Mouse (Mus musculus) midbrain, postnatal 0 days (tissue): ENCODE data around the gene Cckar. TPM values are rescaled to one million over a fixed set of nuclear protein-coding genes. Genes with fewer than 3 reads are reported as not detected.

Experiments used
- ATAC-seq: fragments of 200-750 bp; cut with Nextera tagmentation; 2 replicates; pipeline ENCODE4 v1.8.0; 2017; ENCODE audit warnings: moderate number of reproducible peaks, mild to moderate bottlenecking, moderate TSS enrichment, moderate library complexity; ENCODE audit not compliant: low FRiP score
- DNase-seq: peaks from one replicate; pipeline ENCODE4 v3.0.0-alpha.2; 2015; ENCODE audit warnings: low spot score
- H3K27ac ChIP-seq: fragments of 300-500 bp; sonication (generic); 2 replicates; pipeline ENCODE4 v1.5.1; 2014; ENCODE audit warnings: low read depth, mild to moderate bottlenecking, low read length, mixed read lengths
- H3K27me3 ChIP-seq: fragments of 300-500 bp; sonication (generic); 2 replicates; pipeline ENCODE4 v1.6.1; 2014; ENCODE audit warnings: low read length, control low read depth, mixed read lengths; ENCODE audit not compliant: insufficient read depth
- H3K36me3 ChIP-seq: fragments of 300-500 bp; sonication (generic); 2 replicates; pipeline ENCODE4 v1.6.1; 2014; ENCODE audit warnings: low read length, control low read depth, mixed read lengths; ENCODE audit not compliant: insufficient read depth
- H3K4me1 ChIP-seq: fragments of 300-500 bp; sonication (generic); 2 replicates; pipeline ENCODE4 v1.6.1; 2014; ENCODE audit warnings: mild to moderate bottlenecking, control low read depth, antibody characterized with exemption, low read length, mixed read lengths; ENCODE audit not compliant: insufficient read depth
- H3K4me2 ChIP-seq: fragments of 300-500 bp; sonication (generic); 2 replicates; pipeline ENCODE4 v1.6.1; 2014; ENCODE audit warnings: low read depth, mild to moderate bottlenecking, low read length, mixed read lengths; ENCODE audit not compliant: poor library complexity, severe bottlenecking
- H3K4me3 ChIP-seq: fragments of 300-500 bp; sonication (generic); 2 replicates; pipeline ENCODE4 v1.5.1; 2014; ENCODE audit warnings: low read depth, mild to moderate bottlenecking, low read length, moderate library complexity
- H3K9ac ChIP-seq: fragments of 300-500 bp; sonication (generic); replicated peaks from 2 replicates; pipeline ENCODE4 v1.6.1; 2014; ENCODE audit warnings: mild to moderate bottlenecking, low read length, moderate library complexity, mixed read lengths; ENCODE audit not compliant: poor library complexity, severe bottlenecking
- H3K9me3 ChIP-seq: fragments of 300-500 bp; sonication (generic); 2 replicates; pipeline ENCODE4 v1.6.1; 2016; ENCODE audit warnings: low read length, control low read depth
- CTCF ChIP-seq: IDR thresholded peaks from 2 replicates; pipeline ENCODE4 v1.5.1; 2016; ENCODE audit warnings: antibody characterized with exemption, mild to moderate bottlenecking
- WGBS: fragments of 180-500 bp; shearing (Covaris S2); extraction: QIAGEN DNeasy Blood & Tissue Kit; methylation state at CpG from one replicate; pipeline ENCODE4 v1.1.7; 2014; 5-methylcytosine and 5-hydroxymethylcytosine counted together
- polyA plus RNA-seq: library from polyadenylated mRNA; unstranded; fragments of >200 nt; fragmentation: Nextera tagmentation; extraction: Ambion mirVana; gene quantifications from 2 replicates; pipeline ENCODE4 v1.2.1, GENCODE M21; 2015
- total RNA-seq: library from RNA; depleted of rRNA; stranded (reverse); fragments of >200 nt; gene quantifications from 2 replicates; pipeline ENCODE4 v1.2.3, GENCODE M21; 2014; rRNA removed

Cckar gene
- total and polyA plus RNA-seq, 2 experiments from 2014 or later: 0.55 to 1.3 TPM

DNA sequence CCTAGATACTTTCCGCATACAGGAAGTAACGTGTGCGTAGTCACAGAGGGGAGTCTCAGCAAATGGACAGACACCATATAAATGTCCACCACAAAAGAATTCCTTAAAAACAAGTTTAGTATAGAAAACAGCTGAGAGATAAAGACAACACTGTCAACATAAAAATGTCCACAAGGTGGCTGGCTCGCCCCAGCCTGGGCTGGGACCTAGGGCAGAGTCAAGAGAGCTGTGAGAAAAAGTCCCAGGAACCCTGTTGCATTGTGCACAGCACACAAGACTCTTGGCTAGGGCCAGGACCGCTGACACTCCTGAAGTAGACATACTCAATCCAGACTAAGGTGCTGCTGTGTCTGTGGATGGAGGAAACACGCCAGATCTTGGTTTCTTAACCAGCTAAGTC lies 49.6 kb downstream of the Cckar start:
- Histone ChIP-seq H3K4me1 (no peaks in the 10 kb centered on the region), H3K9ac (no peak overlapping the region), H3K4me3 (no peak overlapping the region), H3K36me3 (no peaks in the 10 kb centered on the region), H3K9me3 (no peaks in the 10 kb centered on the region), H3K4me2 (no peak overlapping the region), H3K27ac (no peak overlapping the region), H3K27me3 (no peaks in the 10 kb centered on the region)
- DNase-seq (peak; percentile 60), ATAC-seq (peak; percentile 70; the same call in 1 of the 2 replicates)
- 82% methylated on average over 6 of the region's 6 CpGs for WGBS
- peak; percentile 80 for TF ChIP-seq CTCF

DNA sequence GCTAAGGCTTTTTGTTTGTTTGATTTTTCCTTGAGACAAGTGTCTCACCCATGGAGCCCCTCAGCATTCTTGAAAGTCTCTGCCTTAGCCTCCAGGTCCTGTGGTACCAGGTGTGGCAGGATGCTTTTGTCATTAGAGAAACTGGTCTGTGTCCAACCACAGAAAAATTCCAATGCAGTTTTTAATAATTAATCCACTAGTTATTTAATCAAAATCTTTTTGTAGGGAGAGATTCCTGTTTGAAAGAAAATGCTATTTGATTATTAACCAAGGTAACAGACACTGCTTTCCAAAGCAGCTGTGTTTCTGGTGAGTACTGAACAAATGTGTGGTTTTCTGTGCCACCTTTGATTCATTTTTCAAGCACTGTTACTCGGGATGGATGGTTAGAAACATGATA lies 50.9 kb downstream of the Cckar start:
- H3K4me2 ChIP-seq: no peak overlapping the region
- H3K4me3 ChIP-seq: no peak overlapping the region
- H3K27ac ChIP-seq: no peak overlapping the region
- no peak overlapping the region for H3K9ac ChIP-seq
- H3K36me3 ChIP-seq: peaks cover 6% of the 10 kb centered on the region
- ATAC-seq: no peak
- H3K27me3 ChIP-seq: no peaks in the 10 kb centered on the region
- H3K4me1 ChIP-seq: no peaks in the 10 kb centered on the region
- no peak for DNase-seq
- H3K9me3 ChIP-seq: no peaks in the 10 kb centered on the region
- TF ChIP-seq CTCF: no peak
- 17% methylated on average over 1 of the region's 1 CpGs for WGBS

Other genes with a start within 250 kb of the Cckar start
- 21.0 and 23.7 TPM in 2 replicates for gene Rbpj, start 241.6 kb downstream of the Cckar start, total RNA-seq
- gene Rbpj, start 241.6 kb downstream of the Cckar start, polyA plus RNA-seq: 14.5 and 14.8 TPM in 2 replicates
- gene Tbc1d19, start 101.9 kb upstream of the Cckar start, total RNA-seq: 50.6 and 55.4 TPM in 2 replicates
- 44.0 and 47.2 TPM in 2 replicates for gene Tbc1d19, start 101.9 kb upstream of the Cckar start, polyA plus RNA-seq